Mouse (Mus musculus) mammary gland, adult 2 months (tissue): ENCODE measurements around the gene Fam205c. TPM values are rescaled to one million over a fixed set of nuclear protein-coding genes. Genes with fewer than 3 reads are reported as not detected.

Experiments used
- polyA plus RNA-seq: library from polyadenylated mRNA; depleted of rRNA; stranded (reverse); fragments of >200 nt; gene quantifications from 2 replicates; pipeline ENCODE4 v1.2.3, GENCODE M21; 2012; ENCODE audit warnings: low replicate concordance; rRNA removed

Fam205c gene
- polyA plus RNA-seq, result not detected in 2 replicates

DNA sequence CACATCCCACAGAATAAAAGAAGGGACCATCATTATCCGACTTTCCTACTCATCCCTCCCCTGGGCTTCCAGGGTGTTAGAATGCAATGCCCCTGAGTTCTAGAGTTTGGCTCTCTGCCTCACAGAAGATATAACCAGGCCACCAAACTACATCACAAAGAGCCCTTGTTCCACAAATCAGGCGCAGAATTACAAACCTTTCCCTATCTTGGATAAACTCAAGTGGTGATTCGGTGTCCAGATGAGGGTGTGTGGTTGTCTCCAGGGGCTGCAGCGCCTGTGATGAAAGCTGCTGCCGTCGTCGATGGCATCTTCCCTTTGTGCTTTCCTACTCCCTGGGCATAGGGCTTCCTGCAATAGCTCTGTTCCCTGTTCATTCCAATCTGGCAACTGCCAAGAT is at the start of gene Fam205c:
Gene Fam205c, minus strand, starts transcription at position 101 of the 400 bp plus-strand sequence.

DNA sequence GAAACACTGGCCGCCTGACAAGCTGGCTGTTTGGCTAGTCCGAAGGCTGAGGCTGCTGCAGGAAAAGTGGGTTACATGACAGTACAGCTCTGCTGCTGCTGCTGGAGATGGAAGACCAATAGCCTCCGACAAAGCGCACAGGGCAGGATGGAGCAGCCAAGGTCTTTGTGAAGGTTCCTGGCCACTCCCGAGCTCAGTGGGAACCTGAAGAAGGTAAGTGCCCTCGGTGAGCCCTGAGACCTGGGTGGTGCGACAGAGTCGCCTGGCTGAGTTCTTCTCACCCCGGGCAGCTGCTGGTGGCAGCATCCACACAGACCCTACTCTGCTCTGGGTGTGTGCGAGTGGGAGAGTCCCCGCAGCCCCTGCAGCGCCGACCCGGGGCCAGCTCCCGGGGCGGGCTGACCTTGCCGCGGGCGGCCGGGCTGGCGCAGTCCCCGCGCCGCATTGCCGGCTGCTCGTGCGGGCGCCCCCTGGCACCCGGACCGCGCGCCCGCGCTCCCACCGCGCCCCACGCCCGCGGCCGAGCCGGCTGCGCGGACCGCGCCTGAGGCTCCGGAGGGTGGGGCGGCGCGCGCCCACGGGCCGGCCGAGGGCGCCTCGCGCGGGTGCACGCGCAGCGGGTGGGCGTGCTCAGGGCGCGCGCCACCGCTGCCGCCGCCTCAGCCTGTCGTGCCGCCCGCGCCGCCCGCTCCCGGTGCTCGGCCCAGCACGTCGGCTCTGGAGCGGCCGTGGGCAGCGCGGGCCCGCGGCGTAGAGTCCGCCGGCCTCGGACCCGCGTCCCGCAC is 42.8 kb upstream of the Fam205c start, which contains the start of gene Phf24:
Gene Phf24, plus strand, starts transcription at position 44 of the 785 bp plus-strand sequence.

DNA sequence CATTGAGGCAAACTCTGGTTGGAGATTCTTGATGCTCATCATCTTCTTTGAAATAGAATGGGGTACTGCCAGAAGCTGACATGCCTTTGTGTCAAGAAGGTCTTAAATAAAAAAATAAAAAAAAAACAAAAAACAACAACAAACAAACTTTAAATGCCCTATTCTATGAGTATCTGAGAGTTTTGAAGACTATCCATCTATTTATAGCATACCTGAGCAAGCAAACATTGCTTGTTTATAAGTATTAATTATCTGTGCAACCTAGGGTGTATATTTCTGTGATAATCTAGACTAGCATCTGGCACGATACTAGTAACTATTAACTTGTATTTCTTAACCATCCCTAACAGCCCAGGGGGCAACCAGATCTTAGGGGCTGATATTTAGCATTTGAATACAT is 17.4 kb downstream of the Fam205c start, which contains the start of gene Gm12394:
Gene Gm12394, minus strand, starts transcription at position 101 of the 400 bp plus-strand sequence.

GRCm38 (mm10) chr4:42853788-42854187 is 20.2 kb downstream of the Fam205c start, which contains the start of gene Fam205a1:
TSS of gene Fam205a1 (minus strand) at chr4:42853888.

Other genes starting within 250 kb of the Fam205c start
- gene Gm2564, start 244.5 kb downstream of the Fam205c start, polyA plus RNA-seq, result 31.8 and 49.0 TPM in 2 replicates
- gene Ccl27b, start 219.0 kb downstream of the Fam205c start, polyA plus RNA-seq, result not detected in 2 replicates
- 0.37 and 0.47 TPM in 2 replicates for gene Il11ra2, start 212.3 kb downstream of the Fam205c start, polyA plus RNA-seq
- gene 4930578G10Rik, start 138.7 kb downstream of the Fam205c start, polyA plus RNA-seq, result not detected in 2 replicates
- gene Ccl19, start 117.7 kb downstream of the Fam205c start, polyA plus RNA-seq, result 216 and 459 TPM in 2 replicates
- gene Ccl21a, start 100.2 kb downstream of the Fam205c start, polyA plus RNA-seq, result 306 and 313 TPM in 2 replicates
- gene Fam205a1, start 20.3 kb downstream of the Fam205c start, polyA plus RNA-seq, result 0.03 TPM in 1 of 2 replicates, not detected in the other
- gene Gm12394, start 17.5 kb downstream of the Fam205c start, polyA plus RNA-seq, result not detected in 2 replicates
- 3.0 and 3.5 TPM in 2 replicates for gene Phf24, start 42.4 kb upstream of the Fam205c start, polyA plus RNA-seq
- 9.8 and 16.5 TPM in 2 replicates for gene Dnajb5, start 75.6 kb upstream of the Fam205c start, polyA plus RNA-seq
- not detected in 2 replicates for gene 1700022I11Rik, start 95.4 kb upstream of the Fam205c start, polyA plus RNA-seq
- gene Vcp, start 126.3 kb upstream of the Fam205c start, polyA plus RNA-seq, result 117 and 213 TPM in 2 replicates
- gene Fancg, start 136.3 kb upstream of the Fam205c start, polyA plus RNA-seq, result 17.9 and 18.1 TPM in 2 replicates
- 21.0 and 26.6 TPM in 2 replicates for gene Pigo, start 151.6 kb upstream of the Fam205c start, polyA plus RNA-seq
- gene Stoml2, start 157.5 kb upstream of the Fam205c start, polyA plus RNA-seq, result 59.8 and 130 TPM in 2 replicates
- gene Fam214b, start 172.0 kb upstream of the Fam205c start, polyA plus RNA-seq, result 19.5 and 24.1 TPM in 2 replicates
- gene Unc13b, start 184.7 kb upstream of the Fam205c start, polyA plus RNA-seq, result 7.1 and 9.2 TPM in 2 replicates